8 mouse cellular contexts compared by ENCODE assay signal in genomic region chr1:179960543-179960876, GRCm38 (mm10). TPM values are rescaled to one million over a fixed set of nuclear protein-coding genes. Genes with fewer than 3 reads are reported as not detected.
DNase-seq lines count a peak whose midpoint lies in the region; ATAC-seq and TF ChIP-seq lines count a peak whose summit lies in the region.

No protein-coding gene starts in this region.

- H3K4me3 ChIP-seq in left cerebral cortex, adult 2 months: peak overlapping the region; percentile 91
- H3K4me3 ChIP-seq in embryonic facial prominence, embryonic 11.5 days (ENCODE audit: low read depth, low read length): peak overlapping the region; percentile 76
- H3K4me3 ChIP-seq in intestine, embryonic 14.5 days (ENCODE audit: low read depth, low read length): peak overlapping the region; percentile 83
- peak overlapping the region; percentile 77 for H3K4me3 ChIP-seq in myocyte

- intact Hi-C loops in left cerebral cortex, adult 2 months (cut with DNase I): loop anchor here (5.0 to 10.0 kb wide), 3 partner anchors 62 to 144 kb away; no protein-coding TSS in a partner anchor

- H3ac ChIP-seq in myocyte (ENCODE audit: control insufficient read depth, insufficient read length): peak overlapping the region; percentile 88

- H3K27ac ChIP-seq in left cerebral cortex, adult 2 months: peak overlapping the region; percentile 96
- H3K27ac ChIP-seq in embryonic facial prominence, embryonic 11.5 days (replicated peaks; ENCODE audit: low read depth, low read length): peak overlapping the region; percentile 88
- peak overlapping the region; percentile 95 for H3K27ac ChIP-seq in intestine, embryonic 14.5 days (ENCODE audit: low read depth)

- peak overlapping the region; percentile 95 for H3K9ac ChIP-seq in embryonic facial prominence, embryonic 11.5 days (replicated peaks; ENCODE audit: low read length)
- H3K9ac ChIP-seq in intestine, embryonic 14.5 days (ENCODE audit: low read length): peak overlapping the region; percentile 94

- ATAC-seq in embryonic facial prominence, embryonic 11.5 days (replicated peaks; ENCODE audit: insufficient number of reproducible peaks, low FRiP score, low TSS enrichment, low read depth): no peak
- ATAC-seq in intestine, embryonic 14.5 days (replicated peaks; ENCODE audit: low FRiP score, low TSS enrichment, low read depth): no peak

- no peak for TF ChIP-seq CTCF in left cerebral cortex, adult 2 months (IDR thresholded peaks at IDR 0.05)

- no peak for TF ChIP-seq POLR2A in myocyte (IDR thresholded peaks at IDR 0.05; ENCODE audit: insufficient read length, low read depth)

- no peaks in the 10 kb centered on the region for H3K9me3 ChIP-seq in embryonic facial prominence, embryonic 11.5 days (replicated peaks; ENCODE audit: control insufficient read depth, low read length)
- H3K9me3 ChIP-seq in intestine, embryonic 14.5 days (ENCODE audit: control insufficient read depth, low read length): no peaks in the 10 kb centered on the region

- no peak for DNase-seq in left cerebral cortex, adult 2 months (ENCODE audit: extremely low spot score in 1 of 2, low spot score in 2 of 2)
- no peak for DNase-seq in left cerebral cortex, adult 11 months (ENCODE audit: low spot score)
- no peak for DNase-seq in embryonic facial prominence, embryonic 11.5 days (ENCODE audit: low spot score)
- DNase-seq in intestine, embryonic 14.5 days (ENCODE audit: low spot score): no peak
- no peak for DNase-seq in c-Kit-positive CD71-positive TER-119-positive erythroid progenitor cells, embryonic 14.5 days (ENCODE audit: low spot score)
- no peak for DNase-seq in layer of hippocampus, postnatal 25 days (ENCODE audit: extremely low spot score in 1 of 2, low spot score in 1 of 2)
- no peak for DNase-seq in frontal cortex, postnatal 14 days (ENCODE audit: low spot score in 2 of 2)

- under 1% methylated on average over 9 of the region's 9 CpGs for WGBS in embryonic facial prominence, embryonic 11.5 days
- WGBS in intestine, embryonic 14.5 days: under 1% methylated on average over 9 of the region's 9 CpGs

- peaks cover 47% of the 10 kb centered on the region for H3K79me2 ChIP-seq in myocyte (ENCODE audit: control insufficient read depth, insufficient read depth)

- peak overlapping the region; percentile 75 for H3K4me2 ChIP-seq in embryonic facial prominence, embryonic 11.5 days (ENCODE audit: low read depth, low read length)
- H3K4me2 ChIP-seq in intestine, embryonic 14.5 days (ENCODE audit: low read length): peak overlapping the region; percentile 91
- peak overlapping the region; percentile 41 for H3K4me2 ChIP-seq in myocyte (ENCODE audit: low read depth)

- H3K36me3 ChIP-seq in embryonic facial prominence, embryonic 11.5 days (replicated peaks; ENCODE audit: control insufficient read depth, insufficient read depth, low read depth, low read length): no peaks in the 10 kb centered on the region
- no peaks in the 10 kb centered on the region for H3K36me3 ChIP-seq in intestine, embryonic 14.5 days (ENCODE audit: control insufficient read depth, insufficient read depth, low read length)
- H3K36me3 ChIP-seq in myocyte (ENCODE audit: control insufficient read depth, insufficient read depth): no peaks in the 10 kb centered on the region

- H3K27me3 ChIP-seq in embryonic facial prominence, embryonic 11.5 days (ENCODE audit: control insufficient read depth, insufficient read depth, low read length): no peaks in the 10 kb centered on the region
- H3K27me3 ChIP-seq in intestine, embryonic 14.5 days (replicated peaks; ENCODE audit: control insufficient read depth, insufficient read depth, low read length): no peaks in the 10 kb centered on the region
- H3K27me3 ChIP-seq in myocyte (ENCODE audit: control insufficient read depth, insufficient read depth, insufficient read length): no peaks in the 10 kb centered on the region

- H3K4me1 ChIP-seq in embryonic facial prominence, embryonic 11.5 days (ENCODE audit: control insufficient read depth, insufficient read depth, low read length): no peaks in the 10 kb centered on the region
- peaks cover 19% of the 10 kb centered on the region for H3K4me1 ChIP-seq in intestine, embryonic 14.5 days (replicated peaks; ENCODE audit: control insufficient read depth, insufficient read depth, low read length)

TF ChIP-seq in myocyte, 11 proteins besides CTCF, POLR2A, EP300 and RAD21:
- no peak for TF ChIP-seq E2F4 (IDR thresholded peaks at IDR 0.05; ENCODE audit: insufficient read depth)
- TF ChIP-seq CEBPB (IDR thresholded peaks at IDR 0.05; ENCODE audit: insufficient read depth, poor library complexity, severe bottlenecking): no peak
- no peak for TF ChIP-seq REST (IDR thresholded peaks at IDR 0.05; ENCODE audit: insufficient read depth, insufficient read length)
- TF ChIP-seq POLR2AphosphoS2 (IDR thresholded peaks at IDR 0.05; ENCODE audit: insufficient read length, low read depth): no peak
- no peak for TF ChIP-seq TCF12 (IDR thresholded peaks at IDR 0.05; ENCODE audit: insufficient read depth, poor library complexity, severe bottlenecking)
- TF ChIP-seq USF1 (IDR thresholded peaks at IDR 0.05; ENCODE audit: low read depth): no peak
- no peak for TF ChIP-seq MAX (IDR thresholded peaks at IDR 0.05; ENCODE audit: low read depth)
- TF ChIP-seq MYOG (IDR thresholded peaks at IDR 0.05; ENCODE audit: control insufficient read depth in 1 of 3, insufficient read depth in 1 of 3, insufficient read length in 2 of 3, low read depth in 2 of 3): no peak
- no peak for TF ChIP-seq SRF (IDR thresholded peaks at IDR 0.05; ENCODE audit: control insufficient read depth, insufficient read length, low read depth)
- no peak for TF ChIP-seq MYOD1 (IDR thresholded peaks at IDR 0.05; ENCODE audit: control insufficient read depth in 1 of 3, insufficient read length in 2 of 3, low read depth in 2 of 3)
- TF ChIP-seq TCF3 (IDR thresholded peaks at IDR 0.05; ENCODE audit: insufficient read length, low read depth): no peak

RNA-seq across cellular contexts. Expression of gene Cdc42bpa, which starts 0.2 kb away (rescaled TPM):
- total RNA-seq in left cerebral cortex, adult 2 months (2021): 100 to 1,000 TPM; 261 TPM
- 12.3 and 13.8 TPM in 2 replicates for polyA plus RNA-seq in embryonic facial prominence, embryonic 11.5 days (2014; fragmentation: Nextera tagmentation; extraction: Ambion mirVana)
- 14.1 and 15.4 TPM in 2 replicates for polyA plus RNA-seq in intestine, embryonic 14.5 days (2014; fragmentation: Nextera tagmentation; extraction: Ambion mirVana)
- 14.3 TPM for polyA plus RNA-seq in myocyte (2012; fragmentation: generic; extraction: Trizol)
- 100 to 1,000 TPM; 204 to 246 TPM for total RNA-seq in layer of hippocampus, postnatal 25 days (2021)

Comparison
In these comparisons a context has a peak if more than half of its experiments do, and no peak if none do; other contexts are left out.
1. H3K4me2 ChIP-seq: peak in every context shown above with its lines; median percentile 91 in intestine, embryonic 14.5 days; 75 in embryonic facial prominence, embryonic 11.5 days; 41 in myocyte.